Mouse (Mus musculus) limb, embryonic 15.5 days (tissue): ENCODE measurements around the gene Tmem132c. TPM values are rescaled to one million over a fixed set of nuclear protein-coding genes. Genes with fewer than 3 reads are reported as not detected.

Source experiments
- ATAC-seq: fragments of 200-750 bp; cut with Nextera tagmentation; 2 replicates; pipeline ENCODE4 v1.8.0; 2017; ENCODE audit warnings: low read depth, moderate TSS enrichment; ENCODE audit not compliant: insufficient number of reproducible peaks, low FRiP score, low TSS enrichment
- H3K27ac ChIP-seq: fragments of 300-500 bp; sonication (generic); 2 replicates; pipeline ENCODE4 v1.5.1; 2015; ENCODE audit warnings: moderate library complexity, mild to moderate bottlenecking, inconsistent platforms
- H3K27me3 ChIP-seq: fragments of 300-500 bp; sonication (generic); 2 replicates; pipeline ENCODE4 v1.6.1; 2015; ENCODE audit warnings: inconsistent platforms
- H3K36me3 ChIP-seq: fragments of 300-500 bp; sonication (generic); 2 replicates; pipeline ENCODE4 v1.6.1; 2015; ENCODE audit warnings: inconsistent platforms
- H3K4me1 ChIP-seq: fragments of 300-500 bp; sonication (generic); 2 replicates; pipeline ENCODE4 v1.6.1; 2015; ENCODE audit warnings: inconsistent platforms
- H3K4me2 ChIP-seq: fragments of 300-500 bp; sonication (generic); 2 replicates; pipeline ENCODE4 v1.6.1; 2015; ENCODE audit warnings: mild to moderate bottlenecking, inconsistent platforms
- H3K4me3 ChIP-seq: fragments of 300-500 bp; sonication (generic); 2 replicates; pipeline ENCODE4 v1.5.1; 2015; ENCODE audit warnings: mild to moderate bottlenecking, inconsistent platforms
- H3K9ac ChIP-seq: fragments of 300-500 bp; sonication (generic); 2 replicates; pipeline ENCODE4 v1.6.1; 2015; ENCODE audit warnings: inconsistent platforms
- H3K9me3 ChIP-seq: fragments of 300-500 bp; sonication (generic); 2 replicates; pipeline ENCODE4 v1.6.1; 2016; ENCODE audit warnings: inconsistent platforms
- WGBS: fragments of 180-500 bp; shearing (Covaris S2); methylation state at CpG from one replicate; pipeline ENCODE4 v1.1.7; 2015; 5-methylcytosine and 5-hydroxymethylcytosine counted together
- polyA plus RNA-seq: library from polyadenylated mRNA; unstranded; fragments of >200 nt; fragmentation: Nextera tagmentation; extraction: Ambion mirVana; gene quantifications from 2 replicates; pipeline ENCODE4 v1.2.1, GENCODE M21; 2015

Tmem132c gene
- polyA plus RNA-seq, 1 experiment from 2014 or later, result 31.7 TPM

DNA sequence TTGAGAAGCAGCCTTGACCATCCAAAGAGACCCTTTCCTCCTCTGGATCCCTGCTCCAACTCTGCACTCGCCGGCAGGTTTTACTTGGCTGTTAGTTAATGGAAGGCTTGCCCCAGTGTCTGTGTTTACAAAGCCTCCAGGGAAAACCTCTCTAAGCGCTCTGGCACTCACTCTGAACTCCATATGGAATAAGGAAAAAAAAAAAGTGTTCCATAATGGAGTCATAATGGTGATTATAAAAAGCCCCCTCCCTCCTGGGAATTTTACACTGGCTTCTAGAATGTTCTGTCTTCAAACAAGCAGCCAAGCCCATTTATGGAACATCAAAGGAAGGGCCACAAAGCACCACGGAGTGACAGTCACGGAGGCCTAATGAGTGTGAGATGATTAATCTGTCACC, 136.9 kb downstream of the Tmem132c start:
- no peak overlapping the region for H3K27ac ChIP-seq
- H3K4me3 ChIP-seq, result no peak overlapping the region
- H3K9me3 ChIP-seq, result no peaks in the 10 kb centered on the region
- H3K4me2 ChIP-seq, result no peak overlapping the region
- H3K27me3 ChIP-seq, result no peaks in the 10 kb centered on the region
- 15% methylated on average over 5 of the region's 5 CpGs for WGBS
- ATAC-seq, result no peak
- H3K36me3 ChIP-seq, result no peaks in the 10 kb centered on the region
- no peak overlapping the region for H3K9ac ChIP-seq
- peaks cover 8% of the 10 kb centered on the region for H3K4me1 ChIP-seq

DNA sequence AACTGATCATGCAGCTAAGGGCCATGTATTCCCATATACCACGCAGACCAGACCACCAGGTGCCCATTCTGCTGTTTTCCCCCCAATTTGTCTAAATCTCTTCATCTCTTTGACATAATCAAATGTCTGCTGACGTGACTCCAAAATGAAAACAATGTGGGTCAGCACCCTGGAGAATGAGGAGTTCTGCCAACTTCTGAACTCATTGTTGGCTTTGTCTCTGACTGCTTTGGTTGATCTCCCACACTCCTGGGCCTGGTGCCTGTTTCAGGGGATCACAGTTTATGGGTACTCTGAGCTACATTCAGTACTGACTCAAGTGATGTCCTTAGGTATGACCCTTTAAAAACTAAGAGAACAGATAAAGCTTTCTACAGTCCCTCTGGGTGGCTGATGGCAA, 137.7 kb downstream of the Tmem132c start:
- H3K27me3 ChIP-seq, result no peaks in the 10 kb centered on the region
- no peak overlapping the region for H3K9ac ChIP-seq
- peaks cover 8% of the 10 kb centered on the region for H3K4me1 ChIP-seq
- H3K4me2 ChIP-seq, result no peak overlapping the region
- H3K36me3 ChIP-seq, result no peaks in the 10 kb centered on the region
- H3K9me3 ChIP-seq, result no peaks in the 10 kb centered on the region
- ATAC-seq, result no peak
- H3K4me3 ChIP-seq, result no peak overlapping the region
- WGBS, result 62% methylated on average over 2 of the region's 2 CpGs
- no peak overlapping the region for H3K27ac ChIP-seq

DNA sequence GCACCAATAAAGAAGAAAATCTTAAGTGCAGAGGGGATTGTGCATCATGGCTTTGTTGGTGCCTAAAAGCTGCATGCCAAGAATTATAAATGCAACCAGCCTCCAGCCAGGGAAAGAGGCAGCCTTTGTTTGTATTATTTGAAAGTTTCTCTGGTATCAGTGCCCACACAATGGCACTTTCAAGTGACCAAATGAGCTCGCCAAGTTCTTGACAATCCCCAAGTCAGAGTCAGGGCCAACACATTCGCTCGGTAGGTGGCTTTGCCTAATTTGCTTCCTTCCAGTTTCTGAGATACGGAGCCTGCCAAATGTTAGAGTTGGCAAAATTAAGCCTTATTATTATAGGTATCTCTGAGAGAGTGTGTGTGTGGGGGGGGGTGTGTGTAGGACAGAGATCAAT, 139.6 kb downstream of the Tmem132c start:
- no peak overlapping the region for H3K9ac ChIP-seq
- no peaks in the 10 kb centered on the region for H3K27me3 ChIP-seq
- no peak overlapping the region for H3K4me2 ChIP-seq
- H3K4me1 ChIP-seq, result peaks cover 8% of the 10 kb centered on the region
- H3K9me3 ChIP-seq, result no peaks in the 10 kb centered on the region
- H3K4me3 ChIP-seq, result no peak overlapping the region
- H3K27ac ChIP-seq, result no peak overlapping the region
- no peak for ATAC-seq
- no peaks in the 10 kb centered on the region for H3K36me3 ChIP-seq
- 71% methylated on average over 4 of the region's 4 CpGs for WGBS

DNA sequence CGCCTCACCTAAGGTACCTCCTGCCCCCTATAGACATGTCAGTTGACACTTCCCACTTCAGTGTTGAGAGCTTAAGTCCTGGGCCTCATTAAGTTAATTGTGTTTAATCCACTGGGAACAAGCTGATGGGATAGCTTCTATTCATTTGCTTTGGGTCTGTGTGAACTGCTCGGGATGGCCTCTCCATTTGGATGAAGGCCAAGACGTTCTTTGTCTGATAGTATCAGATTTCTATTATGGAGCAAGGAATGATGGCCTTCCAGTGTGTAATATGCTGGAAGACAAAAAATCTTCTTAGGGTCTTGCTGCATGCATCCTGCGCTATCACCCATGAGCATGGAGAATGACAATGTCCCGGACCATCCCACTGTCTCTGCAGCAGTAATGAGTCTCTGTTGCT, 141.0 kb downstream of the Tmem132c start:
- Histone ChIP-seq H3K4me2 (no peak overlapping the region), H3K27ac (no peak overlapping the region), H3K9me3 (no peaks in the 10 kb centered on the region), H3K9ac (no peak overlapping the region), H3K4me3 (no peak overlapping the region), H3K27me3 (no peaks in the 10 kb centered on the region), H3K4me1 (peaks cover 8% of the 10 kb centered on the region), H3K36me3 (no peaks in the 10 kb centered on the region)
- no peak for ATAC-seq
- WGBS, result 73% methylated on average over 5 of the region's 5 CpGs

GRCm38 (mm10) chr5:127391187-127391586, 149.6 kb downstream of the Tmem132c start:
- H3K9me3 ChIP-seq, result no peaks in the 10 kb centered on the region
- H3K27me3 ChIP-seq, result no peaks in the 10 kb centered on the region
- H3K4me2 ChIP-seq, result no peak overlapping the region
- H3K9ac ChIP-seq, result no peak overlapping the region
- no peak overlapping the region for H3K4me3 ChIP-seq
- no peak for ATAC-seq
- 92% methylated on average over 5 of the region's 5 CpGs for WGBS
- no peak overlapping the region for H3K27ac ChIP-seq
- no peaks in the 10 kb centered on the region for H3K36me3 ChIP-seq
- H3K4me1 ChIP-seq, result no peaks in the 10 kb centered on the region

DNA sequence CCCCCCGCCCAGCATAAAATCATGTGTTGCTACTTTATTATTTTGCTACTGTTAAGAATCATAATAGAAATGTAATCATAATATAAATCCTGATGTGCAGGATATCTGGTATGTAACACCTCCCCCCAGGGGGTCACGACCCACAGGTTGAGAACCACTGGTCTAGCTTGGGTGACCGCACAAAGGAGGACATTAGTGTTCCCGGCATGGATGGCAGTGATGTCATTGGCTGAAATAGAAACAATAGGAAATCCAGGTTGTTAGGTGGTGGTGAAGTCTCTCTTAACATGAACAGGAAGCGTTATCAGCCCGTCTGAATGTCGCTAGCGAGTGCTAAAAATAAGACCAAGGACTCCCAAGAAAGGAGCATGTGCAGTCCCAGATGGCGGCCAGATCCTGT, 155.3 kb downstream of the Tmem132c start:
- Histone ChIP-seq H3K4me1 (no peaks in the 10 kb centered on the region), H3K36me3 (no peaks in the 10 kb centered on the region), H3K4me2 (no peak overlapping the region), H3K27me3 (no peaks in the 10 kb centered on the region), H3K9me3 (no peaks in the 10 kb centered on the region), H3K9ac (no peak overlapping the region), H3K4me3 (no peak overlapping the region), H3K27ac (no peak overlapping the region)
- no peak for ATAC-seq
- WGBS, result 74% methylated on average over 9 of the region's 9 CpGs

GRCm38 (mm10) chr5:127398010-127398409, 156.4 kb downstream of the Tmem132c start:
- no peak overlapping the region for H3K27ac ChIP-seq
- WGBS, result 11% methylated on average over 7 of the region's 7 CpGs

GRCm38 (mm10) chr5:127405391-127406000, 163.9 kb downstream of the Tmem132c start:
- Histone ChIP-seq H3K27ac (peak overlapping the region; percentile 5; the same call in 1 of the 2 replicates), H3K27me3 (no peaks in the 10 kb centered on the region), H3K36me3 (no peaks in the 10 kb centered on the region), H3K4me1 (peaks cover 13% of the 10 kb centered on the region; the same call in 1 of the 2 replicates), H3K9ac (no peak overlapping the region), H3K4me2 (no peak overlapping the region), H3K9me3 (no peaks in the 10 kb centered on the region), H3K4me3 (no peak overlapping the region)
- no peak for ATAC-seq
- 49% methylated on average over 18 of the region's 18 CpGs for WGBS

More at GRCm38 (mm10) chr5:127398010-127398409, 156.4 kb downstream of the Tmem132c start:
- H3K4me2 ChIP-seq, result no peak overlapping the region
- no peak overlapping the region for H3K4me3 ChIP-seq
- no peaks in the 10 kb centered on the region for H3K4me1 ChIP-seq
- no peak overlapping the region for H3K9ac ChIP-seq
- H3K36me3 ChIP-seq, result no peaks in the 10 kb centered on the region
- H3K27me3 ChIP-seq, result no peaks in the 10 kb centered on the region
- ATAC-seq, result no peak
- no peaks in the 10 kb centered on the region for H3K9me3 ChIP-seq

DNA sequence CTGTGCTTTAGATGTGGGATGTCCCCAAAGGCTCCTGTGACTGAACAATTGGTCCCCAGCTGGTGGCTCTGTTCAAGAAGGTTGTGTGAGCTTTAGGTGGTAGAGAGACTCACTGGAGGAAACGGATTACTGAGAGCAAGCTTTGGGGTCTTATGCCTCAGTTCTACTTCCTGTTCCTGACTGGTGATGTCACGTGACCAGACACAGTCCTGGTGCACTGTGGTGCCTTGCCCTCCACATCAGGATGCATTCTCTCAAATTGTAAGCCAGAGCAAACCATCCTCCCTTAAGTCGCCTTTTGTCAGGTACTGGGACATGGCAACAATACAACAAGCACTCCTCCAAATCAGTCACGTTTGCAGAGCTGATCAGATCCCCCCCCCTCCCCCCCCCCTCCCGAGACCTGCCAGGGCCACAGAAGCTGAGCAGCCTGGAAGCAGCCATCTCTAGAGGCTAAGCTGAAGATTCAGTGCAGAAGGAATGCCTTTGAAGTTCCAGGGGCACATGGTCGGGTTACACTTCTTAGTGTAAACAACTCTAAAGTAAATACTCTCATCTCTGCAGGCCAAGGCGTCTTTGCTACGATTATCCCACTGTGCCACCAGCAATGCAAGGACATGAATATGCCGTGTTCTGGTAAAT, 164.5 kb downstream of the Tmem132c start:
- H3K4me2 ChIP-seq, result no peak overlapping the region
- H3K9ac ChIP-seq, result no peak overlapping the region
- peaks cover 13% of the 10 kb centered on the region; the same call in 1 of the 2 replicates for H3K4me1 ChIP-seq
- WGBS, result 19% methylated on average over 9 of the region's 9 CpGs
- no peak overlapping the region for H3K4me3 ChIP-seq
- no peaks in the 10 kb centered on the region for H3K27me3 ChIP-seq
- ATAC-seq, result peak; percentile 69; the same call in 1 of the 2 replicates
- no peaks in the 10 kb centered on the region for H3K9me3 ChIP-seq
- H3K36me3 ChIP-seq, result no peaks in the 10 kb centered on the region
- peak overlapping the region; percentile 5; the same call in 1 of the 2 replicates for H3K27ac ChIP-seq

- Histone ChIP-seq H3K4me2 (no peak overlapping the region), H3K36me3 (no peaks in the 10 kb centered on the region)
Observed at GRCm38 (mm10) chr5:127416536-127416935, 174.9 kb downstream of the Tmem132c start.

DNA sequence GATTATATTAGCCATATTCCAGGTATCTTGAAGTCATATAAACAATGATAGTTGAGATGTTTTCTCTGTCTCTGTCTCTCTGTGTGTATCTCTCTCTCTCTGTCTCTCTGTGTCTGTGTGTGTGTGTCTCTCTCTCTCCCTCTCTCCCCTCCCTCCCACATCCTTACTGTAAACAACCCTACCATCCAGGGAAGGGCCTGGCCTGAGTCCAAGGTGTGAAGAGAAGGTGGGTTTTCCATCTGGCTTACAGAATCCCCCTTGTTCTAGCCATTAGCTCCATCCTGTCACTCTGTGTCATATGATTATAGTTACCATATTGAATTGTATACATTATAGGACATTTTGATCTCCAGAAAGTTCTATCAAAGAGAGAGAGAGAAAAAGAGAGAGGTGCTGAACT, 182.3 kb downstream of the Tmem132c start:
- H3K4me1 ChIP-seq, result no peaks in the 10 kb centered on the region
- no peaks in the 10 kb centered on the region for H3K27me3 ChIP-seq
- no peaks in the 10 kb centered on the region for H3K9me3 ChIP-seq
- H3K27ac ChIP-seq, result no peak overlapping the region
- no peak overlapping the region for H3K9ac ChIP-seq
- no peaks in the 10 kb centered on the region for H3K36me3 ChIP-seq
- H3K4me2 ChIP-seq, result no peak overlapping the region
- no peak for ATAC-seq
- no peak overlapping the region for H3K4me3 ChIP-seq

More at GRCm38 (mm10) chr5:127416536-127416935, 174.9 kb downstream of the Tmem132c start:
- Histone ChIP-seq H3K27ac (no peak overlapping the region), H3K9me3 (no peaks in the 10 kb centered on the region), H3K9ac (no peak overlapping the region), H3K27me3 (no peaks in the 10 kb centered on the region), H3K4me3 (no peak overlapping the region), H3K4me1 (no peaks in the 10 kb centered on the region)
- WGBS, result 47% methylated on average over 7 of the region's 7 CpGs
- no peak for ATAC-seq

GRCm38 (mm10) chr5:127429124-127429523, 187.5 kb downstream of the Tmem132c start:
- Histone ChIP-seq H3K9me3 (no peaks in the 10 kb centered on the region), H3K4me3 (no peak overlapping the region), H3K36me3 (no peaks in the 10 kb centered on the region), H3K4me2 (no peak overlapping the region), H3K4me1 (no peaks in the 10 kb centered on the region), H3K27me3 (no peaks in the 10 kb centered on the region), H3K27ac (no peak overlapping the region), H3K9ac (no peak overlapping the region)
- WGBS, result 45% methylated on average over 10 of the region's 10 CpGs
- ATAC-seq, result no peak
